Mouse (Mus musculus) spleen, adult 12 weeks (tissue): ENCODE results near the gene Tex29.

ENCODE experiments used
- DNase-seq: peaks from one replicate; pipeline ENCODE4 v3.0.0; 2022; ENCODE audit warnings: low spot score

The Tex29 gene

GRCm38 (mm10) chr8:11840174-11840573 is at the start of gene Tex29:
TSS of gene Tex29 (plus strand) at chr8:11840474.
- no peak for DNase-seq

- no peak for DNase-seq
Observed at GRCm38 (mm10) chr8:11794956-11795355, 45.3 kb upstream of the Tex29 start.

- DNase-seq = no peak
Observed at GRCm38 (mm10) chr8:11797128-11797527, 43.1 kb upstream of the Tex29 start.

DNA sequence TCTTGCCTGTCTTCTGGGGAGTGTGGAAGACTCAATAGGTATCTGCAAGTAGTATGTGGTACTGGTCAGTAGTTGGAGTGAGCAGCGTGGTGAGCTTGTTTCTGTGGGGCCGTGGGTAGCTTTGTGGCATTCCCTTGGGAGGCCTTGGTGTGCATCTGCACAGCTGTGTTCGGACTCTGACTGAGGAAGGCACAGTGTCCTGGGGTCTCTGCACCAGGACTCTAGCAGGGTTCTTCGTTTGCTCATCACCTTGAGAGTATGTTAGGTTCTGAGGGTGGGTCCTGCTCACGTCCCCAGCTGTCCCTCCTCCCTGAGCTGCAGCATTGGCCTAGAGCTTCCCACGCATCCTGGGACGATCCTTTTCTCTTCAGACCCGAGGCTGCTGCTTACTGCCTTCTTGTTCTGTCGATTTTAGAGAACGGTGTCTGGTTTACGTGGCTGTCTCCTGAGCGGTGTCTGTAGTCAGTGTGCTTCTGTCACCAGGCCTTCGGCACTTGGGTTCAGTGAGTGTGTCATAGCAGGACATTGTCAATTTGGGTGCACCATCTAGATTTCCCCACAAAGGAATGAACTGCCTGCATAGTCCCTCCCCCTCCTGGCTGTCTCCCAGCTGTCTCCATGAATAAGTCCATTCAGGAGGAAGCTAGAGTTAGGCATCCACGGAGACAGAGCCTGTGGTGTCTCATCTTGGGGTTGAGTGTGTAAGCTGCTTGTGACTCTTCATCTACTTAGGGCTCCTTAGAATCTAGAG is 42.4 kb upstream of the Tex29 start:
- DNase-seq = no peak

DNA sequence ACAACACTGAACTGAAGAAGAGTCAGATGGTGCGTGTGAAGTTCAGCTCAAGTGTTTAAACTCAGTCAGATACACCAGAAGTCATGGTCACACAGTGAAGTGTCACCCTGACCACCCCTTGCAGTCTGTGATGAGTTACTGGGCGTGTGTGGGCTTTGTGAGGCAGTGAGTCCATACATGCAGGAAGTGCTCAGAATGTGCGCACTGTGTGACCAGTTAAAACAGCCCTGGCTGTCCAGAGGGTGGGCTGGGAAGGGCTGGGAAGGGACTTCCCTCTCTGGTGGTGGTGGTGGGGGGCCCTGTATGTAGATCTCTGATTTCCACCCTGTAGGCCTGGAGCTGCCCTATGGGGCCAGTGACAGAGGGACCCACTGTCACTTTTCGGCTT is 41.8 kb upstream of the Tex29 start:
- DNase-seq = no peak

GRCm38 (mm10) chr8:11799098-11799497 is 41.2 kb upstream of the Tex29 start:
- DNase-seq = no peak

GRCm38 (mm10) chr8:11800481-11800880 is 39.8 kb upstream of the Tex29 start:
- DNase-seq = no peak

- DNase-seq = no peak
Observed at GRCm38 (mm10) chr8:11801571-11801970, 38.7 kb upstream of the Tex29 start.

GRCm38 (mm10) chr8:11804914-11805313 is 35.4 kb upstream of the Tex29 start:
- no peak for DNase-seq

DNA sequence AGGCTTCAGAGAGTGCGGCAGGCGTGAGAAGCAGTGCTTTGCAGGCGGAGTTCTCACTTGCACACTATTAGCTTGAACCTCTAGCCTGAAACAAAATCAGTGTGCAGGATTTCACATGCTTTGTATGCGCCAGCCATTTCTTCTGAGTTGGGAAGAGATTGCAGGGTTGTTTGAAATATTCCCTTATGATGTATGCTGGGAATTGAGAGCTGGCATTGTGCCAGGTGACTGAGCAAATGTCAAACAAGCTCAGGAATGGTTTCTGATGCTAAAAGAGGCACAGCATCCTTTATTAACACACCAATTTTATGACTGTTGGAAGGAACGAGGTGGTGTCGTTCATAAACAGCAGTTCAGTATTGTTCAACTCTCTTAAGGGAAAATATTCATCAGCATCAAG is 34.0 kb upstream of the Tex29 start:
- no peak for DNase-seq

GRCm38 (mm10) chr8:11807361-11807760 is 32.9 kb upstream of the Tex29 start:
- no peak for DNase-seq

DNA sequence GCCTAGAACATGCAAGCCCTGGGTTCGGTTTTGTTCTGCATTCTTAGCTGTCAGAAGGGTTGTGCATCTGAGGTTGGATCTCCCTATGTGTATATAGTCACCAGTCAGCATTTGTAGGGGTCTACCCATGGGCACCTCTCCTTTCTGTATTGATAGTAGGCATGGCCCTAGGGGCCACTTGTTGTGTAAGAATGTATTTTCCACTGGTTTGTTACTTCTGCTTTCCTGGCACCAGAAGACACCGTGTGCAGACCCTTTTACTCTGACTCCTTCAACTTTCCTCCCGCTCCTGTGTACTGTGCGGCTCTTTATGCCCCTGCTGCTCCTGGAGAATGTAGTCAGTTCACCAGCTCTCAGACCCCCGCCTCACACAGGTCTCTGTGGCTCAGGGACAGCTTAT is 32.2 kb upstream of the Tex29 start:
- DNase-seq = no peak

DNA sequence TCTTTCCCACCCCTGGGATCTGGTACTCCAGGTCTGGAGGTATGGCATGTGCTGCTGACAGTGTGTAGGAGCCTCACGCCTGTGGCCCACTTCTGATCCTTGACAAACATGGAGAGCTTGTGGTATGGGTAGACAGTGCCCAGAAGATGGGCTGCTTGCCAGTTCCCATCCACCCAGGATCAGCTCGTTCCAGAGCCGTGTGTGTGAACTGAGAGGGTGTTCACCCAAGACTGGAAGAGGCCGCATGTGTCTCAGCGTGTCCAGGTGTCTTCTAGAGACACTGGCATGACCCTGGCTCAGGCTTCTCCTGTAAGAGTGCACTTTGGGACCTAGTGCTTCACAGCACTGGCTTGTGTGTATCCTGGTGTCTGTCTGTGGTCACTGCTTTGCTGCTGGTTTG is 29.8 kb upstream of the Tex29 start:
- DNase-seq = no peak

GRCm38 (mm10) chr8:11813801-11814200 is 26.5 kb upstream of the Tex29 start:
- DNase-seq = no peak

DNA sequence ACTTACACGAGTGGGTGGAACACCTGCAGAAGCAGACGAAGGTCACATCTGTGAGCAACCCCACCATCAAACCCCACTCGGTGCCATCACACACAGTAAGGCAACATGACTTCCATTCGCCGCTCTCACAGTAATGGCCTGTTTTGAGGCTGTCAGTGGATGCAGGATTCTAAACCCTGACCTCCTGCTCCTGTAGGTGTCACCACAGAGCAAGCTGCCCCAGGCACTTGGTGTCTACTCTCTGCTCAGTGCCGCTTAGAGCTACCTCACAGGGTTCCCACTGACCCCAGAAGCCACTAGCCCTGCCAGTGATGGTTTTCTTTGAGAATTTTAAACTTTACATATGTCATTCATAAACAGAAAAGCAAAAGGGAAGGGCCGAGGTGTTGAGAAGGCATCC is 25.1 kb upstream of the Tex29 start:
- no peak for DNase-seq

- DNase-seq = no peak
Observed at GRCm38 (mm10) chr8:11820136-11820535, 20.1 kb upstream of the Tex29 start.

GRCm38 (mm10) chr8:11820568-11820967 is 19.7 kb upstream of the Tex29 start:
- DNase-seq = no peak

DNA sequence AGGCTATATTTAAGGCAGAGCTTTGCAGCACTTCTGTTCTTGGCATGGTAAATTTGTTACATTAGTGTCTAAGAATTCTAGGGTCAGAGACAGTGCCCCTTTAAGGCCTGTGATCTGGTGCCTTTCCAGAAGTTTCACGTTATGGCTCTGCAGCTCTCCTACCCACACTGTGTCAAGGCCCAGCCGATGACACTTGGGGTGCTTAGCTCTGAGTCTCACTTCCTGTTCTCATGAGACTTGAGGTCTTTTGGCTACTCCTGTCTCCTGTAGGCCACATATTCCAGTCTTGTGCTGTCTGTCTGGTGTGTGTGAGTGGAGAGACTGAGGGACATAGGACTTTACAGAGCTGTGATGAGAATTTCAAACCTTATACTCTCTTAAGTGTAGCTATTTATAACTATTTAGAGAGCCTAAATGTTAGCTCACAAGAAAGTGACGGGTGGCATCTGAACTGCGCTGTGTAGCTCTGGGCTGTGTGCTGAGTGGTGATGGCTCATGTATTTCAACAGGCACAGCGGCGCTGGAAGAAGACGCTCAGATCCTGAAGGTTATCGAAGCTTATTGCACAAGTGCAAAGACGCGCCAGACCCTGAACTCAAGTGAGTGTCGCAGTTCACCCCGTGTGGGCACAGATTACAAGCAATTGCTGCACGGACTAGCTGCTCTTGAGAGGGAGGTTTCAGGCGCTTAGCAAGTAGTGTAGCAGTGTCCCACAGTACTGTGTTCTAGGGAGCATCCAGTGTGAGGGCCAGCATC is 18.6 kb upstream of the Tex29 start:
- no peak for DNase-seq

DNA sequence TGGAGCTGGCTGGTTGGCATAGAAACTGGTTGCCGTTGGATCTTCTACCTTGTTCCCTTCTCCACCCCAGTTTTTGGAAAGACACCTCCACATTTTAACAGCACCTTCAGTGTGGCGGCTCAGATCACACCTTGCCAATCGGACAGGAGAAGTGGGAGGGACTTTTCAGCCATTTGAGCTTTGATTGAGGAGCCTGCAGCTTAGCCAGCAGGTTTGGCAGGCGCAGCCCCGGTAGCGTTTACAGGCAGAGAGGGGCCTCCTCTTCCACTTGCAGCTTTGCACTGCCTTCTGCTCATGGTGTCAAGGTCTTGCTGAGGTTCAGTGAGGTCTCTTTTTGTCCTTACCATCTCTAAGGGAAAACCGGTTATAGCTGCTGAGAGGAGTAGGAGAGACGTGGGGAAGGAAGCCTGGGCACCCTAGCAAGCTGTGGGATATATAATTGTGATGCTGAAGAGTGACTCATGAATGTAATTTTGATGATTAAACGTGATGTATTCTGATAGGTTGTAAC is 17.7 kb upstream of the Tex29 start:
- DNase-seq = no peak

- no peak for DNase-seq
Observed at GRCm38 (mm10) chr8:11825756-11826155, 14.5 kb upstream of the Tex29 start.

- no peak for DNase-seq
Observed at GRCm38 (mm10) chr8:11827312-11827711, 13.0 kb upstream of the Tex29 start.

DNA sequence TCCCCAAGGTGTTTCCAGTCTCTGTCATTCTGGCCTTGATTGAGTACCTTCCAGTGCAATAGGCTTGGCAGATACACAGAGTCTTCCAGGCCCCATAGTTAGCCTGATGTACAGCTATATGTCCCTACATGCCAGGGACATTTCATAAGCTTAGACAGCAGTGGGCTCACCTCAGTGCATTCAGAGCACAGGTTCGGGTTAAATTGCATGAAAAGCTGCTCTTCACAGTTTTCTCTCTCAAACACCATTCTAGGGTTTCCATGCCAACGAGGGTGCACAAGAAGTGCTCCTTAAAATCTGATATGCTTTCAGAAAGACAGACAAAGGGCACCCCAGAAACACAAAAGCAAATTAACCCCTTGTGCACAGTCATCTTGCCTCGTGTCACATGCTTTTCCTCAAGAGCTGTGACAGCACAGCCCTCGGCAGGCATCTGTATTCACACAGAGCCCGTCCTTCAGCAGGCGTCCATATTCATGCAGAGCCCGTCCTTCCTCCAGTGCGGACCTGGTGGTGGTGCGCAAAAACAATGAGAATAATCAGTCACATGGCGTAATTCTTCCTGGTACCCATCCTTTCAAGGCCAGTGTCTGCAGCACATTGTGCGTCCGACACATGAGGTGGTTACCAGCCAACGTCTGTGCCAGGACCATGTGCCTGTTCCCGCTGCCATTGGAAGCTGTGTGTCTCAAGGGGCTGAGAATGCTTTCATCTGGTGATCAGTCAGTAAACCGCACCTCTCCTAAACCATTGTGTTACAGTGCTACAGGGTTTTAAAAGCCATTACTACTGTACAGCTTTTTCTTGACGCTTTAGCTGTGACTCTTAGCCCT is 9.8 kb upstream of the Tex29 start:
- DNase-seq = no peak

DNA sequence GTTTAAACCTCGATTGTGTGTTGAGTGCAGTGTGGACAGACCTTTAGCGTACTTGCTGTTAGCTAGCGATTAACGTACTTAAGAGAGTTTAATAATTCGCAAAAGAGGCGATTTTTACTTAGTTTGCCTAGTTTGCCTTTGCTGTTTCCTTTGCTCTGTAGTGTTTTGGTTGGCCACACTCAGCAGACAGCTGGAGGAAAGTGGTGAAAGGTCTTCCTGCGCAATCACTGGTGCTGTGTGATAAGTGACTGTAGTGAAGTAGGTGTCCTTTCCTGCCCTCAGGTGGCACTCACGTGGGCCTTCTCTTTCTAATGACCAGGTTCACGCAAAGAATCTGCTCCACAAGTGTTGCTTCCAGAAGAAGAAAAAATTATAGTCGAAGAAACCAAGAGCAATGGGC is 9.1 kb upstream of the Tex29 start:
- DNase-seq = no peak
